Mouse (Mus musculus): ENCODE measurements around the gene Tc2n.

DNA sequence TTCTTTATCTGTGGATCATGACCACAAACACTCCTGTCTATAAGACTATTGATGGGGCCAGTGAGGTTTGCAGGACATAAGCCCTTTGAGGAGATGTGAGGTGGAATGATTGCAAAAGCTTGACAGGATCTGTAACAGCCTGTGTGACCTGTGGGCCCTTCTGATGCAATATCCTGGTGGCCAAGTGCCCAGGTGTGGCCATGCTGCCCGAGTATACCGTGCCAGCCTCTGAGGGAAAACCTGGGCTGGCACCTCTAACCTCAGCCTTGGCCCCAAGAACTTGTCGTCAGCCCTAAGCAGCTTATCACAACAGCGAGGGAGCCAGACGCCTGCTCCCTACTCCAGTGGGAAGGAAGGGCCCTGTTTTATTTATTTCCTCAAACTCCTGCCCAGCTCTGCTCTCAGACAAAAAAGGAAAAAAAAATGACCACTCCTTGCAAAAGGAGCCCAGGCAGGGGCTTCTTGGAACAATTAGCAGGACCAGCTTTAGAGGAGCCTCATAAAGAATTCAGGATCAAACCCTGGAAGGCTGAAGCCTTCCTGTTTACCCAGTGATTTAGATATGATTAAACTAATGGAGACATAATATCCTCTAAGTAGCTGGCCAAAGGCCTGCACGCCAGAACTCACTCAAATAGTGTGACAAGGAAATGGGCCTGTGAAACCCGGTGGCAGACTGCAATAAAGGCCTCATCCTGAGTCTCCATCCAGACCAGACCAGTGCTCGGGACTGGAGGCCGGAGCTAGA is 49.2 kb upstream of the Tc2n start:
- no peak for TF ChIP-seq GATA1 (IDR thresholded peaks at IDR 0.05; ENCODE audit: borderline replicate concordance, low read length)
- no peak for TF ChIP-seq FLI1 (IDR thresholded peaks at IDR 0.05; ENCODE audit: low read length)
